Mouse (Mus musculus): ENCODE measurements around the gene Gm20388. TPM values are rescaled to one million over a fixed set of nuclear protein-coding genes. Genes with fewer than 3 reads are reported as not detected.
A peak's percentile ranks its signal among the peaks of the same experiment; 100 is the strongest.

The Gm20388 gene
- polyA plus RNA-seq, 1 experiment from 2014 or later: not detected

GRCm38 (mm10) chr8:123004033-123004922 lies 3093.6 kb downstream of the Gm20388 start:
- H3K9ac ChIP-seq: no peak overlapping the region
- peak overlapping the region; percentile 24; the same call in 1 of the 2 replicates for H3K27ac ChIP-seq
- no peaks in the 10 kb centered on the region for H3K9me3 ChIP-seq
- whole genome bisulfite sequencing: 58% methylated on average over 14 of the region's 14 CpGs
- H3K4me3 ChIP-seq: no peak overlapping the region
- H3K27me3 ChIP-seq: no peaks in the 10 kb centered on the region
- peaks cover 48% of the 10 kb centered on the region for H3K4me1 ChIP-seq
- no peak for ATAC-seq (ENCODE audit: insufficient number of reproducible peaks, insufficient read depth, low FRiP score, low TSS enrichment, low read depth)
- no peak overlapping the region for H3K4me2 ChIP-seq
- H3K36me3 ChIP-seq: no peaks in the 10 kb centered on the region

- 64% methylated on average over 3 of the region's 3 CpGs for WGBS
Observed at GRCm38 (mm10) chr8:123005328-123005727, 3094.7 kb downstream of the Gm20388 start.

GRCm38 (mm10) chr8:123005805-123006204 lies 3095.2 kb downstream of the Gm20388 start:
- no peaks in the 10 kb centered on the region for H3K27me3 ChIP-seq
- H3K9me3 ChIP-seq: no peaks in the 10 kb centered on the region
- no peak overlapping the region for H3K9ac ChIP-seq
- H3K4me2 ChIP-seq: no peak overlapping the region
- 72% methylated on average over 5 of the region's 5 CpGs for WGBS
- H3K27ac ChIP-seq: no peak overlapping the region
- peaks cover 44% of the 10 kb centered on the region for H3K4me1 ChIP-seq
- no peak for ATAC-seq (ENCODE audit: insufficient number of reproducible peaks, insufficient read depth, low FRiP score, low TSS enrichment, low read depth)
- no peaks in the 10 kb centered on the region for H3K36me3 ChIP-seq
- no peak overlapping the region for H3K4me3 ChIP-seq

More at GRCm38 (mm10) chr8:123005328-123005727, 3094.7 kb downstream of the Gm20388 start:
- Histone ChIP-seq H3K27me3 (no peaks in the 10 kb centered on the region), H3K4me2 (no peak overlapping the region), H3K4me3 (no peak overlapping the region), H3K27ac (no peak overlapping the region), H3K9me3 (no peaks in the 10 kb centered on the region), H3K4me1 (peaks cover 48% of the 10 kb centered on the region), H3K9ac (no peak overlapping the region), H3K36me3 (no peaks in the 10 kb centered on the region)
- ATAC-seq (ENCODE audit: insufficient number of reproducible peaks, insufficient read depth, low FRiP score, low TSS enrichment, low read depth): no peak

- Histone ChIP-seq H3K27ac (no peak overlapping the region), H3K4me1 (peaks cover 28% of the 10 kb centered on the region), H3K36me3 (no peaks in the 10 kb centered on the region; the same call in 1 of the 2 replicates), H3K27me3 (no peaks in the 10 kb centered on the region), H3K4me3 (no peak overlapping the region), H3K9me3 (no peaks in the 10 kb centered on the region), H3K9ac (no peak overlapping the region), H3K4me2 (no peak overlapping the region)
- ATAC-seq (ENCODE audit: insufficient number of reproducible peaks, insufficient read depth, low FRiP score, low TSS enrichment, low read depth): no peak
Observed at GRCm38 (mm10) chr8:123011321-123011720, 3100.7 kb downstream of the Gm20388 start.

GRCm38 (mm10) chr8:123014429-123014828 lies 3103.8 kb downstream of the Gm20388 start:
- Histone ChIP-seq H3K36me3 (peaks cover 5% of the 10 kb centered on the region; the same call in 1 of the 2 replicates), H3K9me3 (no peaks in the 10 kb centered on the region), H3K27me3 (no peaks in the 10 kb centered on the region), H3K4me1 (peaks cover 22% of the 10 kb centered on the region), H3K9ac (no peak overlapping the region), H3K27ac (no peak overlapping the region), H3K4me2 (no peak overlapping the region), H3K4me3 (no peak overlapping the region)
- WGBS: 78% methylated on average over 7 of the region's 7 CpGs
- ATAC-seq (ENCODE audit: insufficient number of reproducible peaks, insufficient read depth, low FRiP score, low TSS enrichment, low read depth): no peak

- no peaks in the 10 kb centered on the region for H3K9me3 ChIP-seq
- no peak for ATAC-seq (ENCODE audit: insufficient number of reproducible peaks, insufficient read depth, low FRiP score, low TSS enrichment, low read depth)
- H3K9ac ChIP-seq: no peak overlapping the region
- H3K4me2 ChIP-seq: no peak overlapping the region
- no peaks in the 10 kb centered on the region for H3K27me3 ChIP-seq
- H3K27ac ChIP-seq: no peak overlapping the region
- no peak overlapping the region for H3K4me3 ChIP-seq
- H3K4me1 ChIP-seq: peaks cover 22% of the 10 kb centered on the region
- H3K36me3 ChIP-seq: peaks cover 5% of the 10 kb centered on the region; the same call in 1 of the 2 replicates
- WGBS: 59% methylated on average over 3 of the region's 3 CpGs
Observed at GRCm38 (mm10) chr8:123015074-123015473, 3104.4 kb downstream of the Gm20388 start.

- Histone ChIP-seq H3K27ac (no peak overlapping the region), H3K4me1 (peaks cover 34% of the 10 kb centered on the region), H3K9ac (no peak overlapping the region), H3K27me3 (no peaks in the 10 kb centered on the region), H3K9me3 (no peaks in the 10 kb centered on the region), H3K4me2 (no peak overlapping the region), H3K4me3 (no peak overlapping the region), H3K36me3 (peaks cover 5% of the 10 kb centered on the region; the same call in 1 of the 2 replicates)
- ATAC-seq (ENCODE audit: insufficient number of reproducible peaks, insufficient read depth, low FRiP score, low TSS enrichment, low read depth): no peak
- 91% methylated on average over 4 of the region's 4 CpGs for WGBS
Observed at GRCm38 (mm10) chr8:123017143-123017542, 3106.5 kb downstream of the Gm20388 start.

GRCm38 (mm10) chr8:123018484-123019164 lies 3108.0 kb downstream of the Gm20388 start:
- H3K36me3 ChIP-seq: peaks cover 5% of the 10 kb centered on the region; the same call in 1 of the 2 replicates
- no peak for ATAC-seq (ENCODE audit: insufficient number of reproducible peaks, insufficient read depth, low FRiP score, low TSS enrichment, low read depth)
- 77% methylated on average over 4 of the region's 4 CpGs for WGBS
- H3K9ac ChIP-seq: peak overlapping the region; percentile 16; the same call in 1 of the 2 replicates
- no peak overlapping the region for H3K4me2 ChIP-seq
- H3K9me3 ChIP-seq: no peaks in the 10 kb centered on the region
- H3K4me1 ChIP-seq: peaks cover 40% of the 10 kb centered on the region
- H3K4me3 ChIP-seq: no peak overlapping the region
- no peak overlapping the region for H3K27ac ChIP-seq
- H3K27me3 ChIP-seq: no peaks in the 10 kb centered on the region

- no peak for ATAC-seq (ENCODE audit: insufficient number of reproducible peaks, insufficient read depth, low FRiP score, low TSS enrichment, low read depth)
- 65% methylated on average over 2 of the region's 2 CpGs for WGBS
- H3K9me3 ChIP-seq: no peaks in the 10 kb centered on the region
Observed at GRCm38 (mm10) chr8:123020084-123020483, 3109.4 kb downstream of the Gm20388 start.

GRCm38 (mm10) chr8:123020859-123021258 lies 3110.2 kb downstream of the Gm20388 start:
- Histone ChIP-seq H3K36me3 (peaks cover 9% of the 10 kb centered on the region; the same call in 1 of the 2 replicates), H3K9me3 (no peaks in the 10 kb centered on the region), H3K4me3 (no peak overlapping the region), H3K4me2 (no peak overlapping the region), H3K4me1 (peaks cover 39% of the 10 kb centered on the region), H3K27ac (0 out of 2 replicates have a peak overlapping the region, but pooled peaks have one; percentile 44), H3K27me3 (no peaks in the 10 kb centered on the region), H3K9ac (no peak overlapping the region)
- WGBS: 77% methylated on average over 2 of the region's 2 CpGs
- no peak for ATAC-seq (ENCODE audit: insufficient number of reproducible peaks, insufficient read depth, low FRiP score, low TSS enrichment, low read depth)

More at GRCm38 (mm10) chr8:123020084-123020483, 3109.4 kb downstream of the Gm20388 start:
- H3K27me3 ChIP-seq: no peaks in the 10 kb centered on the region
- H3K4me1 ChIP-seq: peaks cover 40% of the 10 kb centered on the region
- H3K36me3 ChIP-seq: peaks cover 9% of the 10 kb centered on the region; the same call in 1 of the 2 replicates
- no peak overlapping the region for H3K4me2 ChIP-seq
- H3K9ac ChIP-seq: no peak overlapping the region
- H3K27ac ChIP-seq: no peak overlapping the region
- H3K4me3 ChIP-seq: no peak overlapping the region

GRCm38 (mm10) chr8:123021259-123021658 lies 3110.6 kb downstream of the Gm20388 start:
- no peak overlapping the region for H3K9ac ChIP-seq
- H3K4me2 ChIP-seq: no peak overlapping the region
- H3K27me3 ChIP-seq: no peaks in the 10 kb centered on the region
- H3K4me1 ChIP-seq: peaks cover 39% of the 10 kb centered on the region
- no peaks in the 10 kb centered on the region for H3K9me3 ChIP-seq
- peaks cover 9% of the 10 kb centered on the region; the same call in 1 of the 2 replicates for H3K36me3 ChIP-seq
- H3K27ac ChIP-seq: peak overlapping the region; percentile 53; the same call in 1 of the 2 replicates
- no peak for ATAC-seq (ENCODE audit: insufficient number of reproducible peaks, insufficient read depth, low FRiP score, low TSS enrichment, low read depth)
- no peak overlapping the region for H3K4me3 ChIP-seq
- WGBS: 68% methylated on average over 1 of the region's 1 CpGs
